Mouse (Mus musculus): ENCODE data around the gene Tcap.

- TF ChIP-seq POLR2A (IDR thresholded peaks at IDR 0.05; ENCODE audit: insufficient read depth, low read length): no peak
- no peak for TF ChIP-seq CTCF (IDR thresholded peaks at IDR 0.05; ENCODE audit: low read depth, low read length)
Observed at GRCm38 (mm10) chr11:98367863-98368186, 15.8 kb upstream of the Tcap start.

Data from ES-Bruce4 (cell line).